Mouse (Mus musculus) midbrain, embryonic 10.5 days (tissue): ENCODE results near the gene Bglap2. TPM values are rescaled to one million over a fixed set of nuclear protein-coding genes. Genes with fewer than 3 reads are reported as not detected.
"Not testable (repeated sequence)": the region's sequence is repeated elsewhere in the genome, so short reads cannot be mapped to it uniquely, and the experiment has no call there.

Source experiments
- DNase-seq: peaks from one replicate; pipeline ENCODE4 v3.0.0-alpha.2; 2017; ENCODE audit warnings: low spot score
- H3K27ac ChIP-seq: fragments of 300-500 bp; sonication (generic); replicated peaks from 2 replicates; pipeline ENCODE4 v1.5.1; 2016; ENCODE audit warnings: mild to moderate bottlenecking
- H3K27me3 ChIP-seq: fragments of 300-500 bp; sonication (generic); 2 replicates; pipeline ENCODE4 v1.6.1; 2016; ENCODE audit warnings: low read depth, mild to moderate bottlenecking; ENCODE audit not compliant: poor library complexity, severe bottlenecking
- H3K36me3 ChIP-seq: fragments of 300-500 bp; sonication (generic); 2 replicates; pipeline ENCODE4 v1.6.1; 2016; ENCODE audit warnings: mild to moderate bottlenecking, moderate library complexity
- H3K4me1 ChIP-seq: fragments of 300-500 bp; sonication (generic); 2 replicates; pipeline ENCODE4 v1.6.1; 2016
- H3K4me3 ChIP-seq: fragments of 300-500 bp; sonication (generic); 2 replicates; pipeline ENCODE4 v1.5.1; 2016; ENCODE audit warnings: mild to moderate bottlenecking, moderate library complexity
- H3K9me3 ChIP-seq: fragments of 300-500 bp; sonication (generic); replicated peaks from 2 replicates; pipeline ENCODE4 v1.6.1; 2016; ENCODE audit warnings: mild to moderate bottlenecking
- WGBS: fragments of 180-500 bp; shearing (Covaris S2); methylation state at CpG from one replicate; pipeline ENCODE4 v1.1.7; 2016; 5-methylcytosine and 5-hydroxymethylcytosine counted together
- polyA plus RNA-seq: library from polyadenylated mRNA; unstranded; fragments of >200 nt; fragmentation: Nextera tagmentation; extraction: Ambion mirVana; gene quantifications from 2 replicates; pipeline ENCODE4 v1.2.1, GENCODE M21; 2016

Gene Bglap2
- not detected in 2 replicates for polyA plus RNA-seq

- H3K27ac ChIP-seq, H3K27me3 ChIP-seq, H3K4me3 ChIP-seq, H3K9me3 ChIP-seq, DNase-seq, H3K36me3 ChIP-seq: not testable (repeated sequence)
- 78% methylated on average over 5 of the region's 5 CpGs for WGBS
- H3K4me1 ChIP-seq = peaks cover 22% of the 10 kb centered on the region
Measured at GRCm38 (mm10) chr3:88378599-88378998, at the start of gene Bglap2. TSS of gene Bglap2 (minus strand) at chr3:88378699.

- WGBS = 90% methylated on average over 4 of the region's 4 CpGs
- Histone ChIP-seq H3K4me3 (no peak overlapping the region), H3K9me3 (no peaks in the 10 kb centered on the region), H3K27me3 (no peaks in the 10 kb centered on the region), H3K4me1 (peaks cover 23% of the 10 kb centered on the region), H3K36me3 (no peaks in the 10 kb centered on the region), H3K27ac (no peak overlapping the region)
- no peak for DNase-seq
Measured at GRCm38 (mm10) chr3:88427342-88427905, 48.9 kb upstream of the Bglap2 start.

- Histone ChIP-seq H3K4me1 (peaks cover 32% of the 10 kb centered on the region), H3K27me3 (no peaks in the 10 kb centered on the region), H3K9me3 (no peaks in the 10 kb centered on the region), H3K4me3 (peak overlapping the region; percentile 80), H3K27ac (peak overlapping the region; percentile 77; the same call in 1 of the 2 replicates), H3K36me3 (peaks cover 8% of the 10 kb centered on the region)
- no peak for DNase-seq
- 86% methylated on average over 10 of the region's 10 CpGs for WGBS
Measured at GRCm38 (mm10) chr3:88425708-88426420, 47.4 kb upstream of the Bglap2 start.

GRCm38 (mm10) chr3:88425330-88425689, 46.8 kb upstream of the Bglap2 start:
- H3K4me3 ChIP-seq = peak overlapping the region; percentile 80
- H3K4me1 ChIP-seq = peaks cover 32% of the 10 kb centered on the region
- no peak for DNase-seq
- H3K27ac ChIP-seq = peak overlapping the region; percentile 77
- H3K36me3 ChIP-seq = peaks cover 13% of the 10 kb centered on the region
- H3K27me3 ChIP-seq = no peaks in the 10 kb centered on the region
- H3K9me3 ChIP-seq = no peaks in the 10 kb centered on the region
- 8% methylated on average over 2 of the region's 2 CpGs for WGBS

GRCm38 (mm10) chr3:88424605-88425329, 46.3 kb upstream of the Bglap2 start, which contains the start of gene Slc25a44:
TSS of gene Slc25a44 (minus strand) at chr3:88425139.
- Histone ChIP-seq H3K4me3 (peak within 1 kb of the TSS; percentile 80), H3K27ac (peak within 1 kb of the TSS; percentile 77), H3K4me1 (peaks cover 32% of the 10 kb centered on the region), H3K27me3 (no peaks in the 10 kb centered on the region), H3K36me3 (peaks cover 19% of the 10 kb centered on the region), H3K9me3 (no peaks in the 10 kb centered on the region)
- WGBS = 1% methylated on average over 35 of the region's 35 CpGs
- peak; percentile 91 for DNase-seq

- H3K9me3 ChIP-seq = no peaks in the 10 kb centered on the region
- no peaks in the 10 kb centered on the region for H3K27me3 ChIP-seq
- 36% methylated on average over 9 of the region's 9 CpGs for WGBS
- H3K27ac ChIP-seq = peak overlapping the region; percentile 35; the same call in 1 of the 2 replicates
- peaks cover 32% of the 10 kb centered on the region for H3K4me1 ChIP-seq
- no peak overlapping the region for H3K4me3 ChIP-seq
- peaks cover 45% of the 10 kb centered on the region for H3K36me3 ChIP-seq
- DNase-seq = no peak
Measured at GRCm38 (mm10) chr3:88422020-88422720, 43.7 kb upstream of the Bglap2 start.

- 95% methylated on average over 19 of the region's 19 CpGs for WGBS
- peaks cover 59% of the 10 kb centered on the region for H3K36me3 ChIP-seq
Measured at GRCm38 (mm10) chr3:88420771-88421170, 42.3 kb upstream of the Bglap2 start.

GRCm38 (mm10) chr3:88418016-88418415, 39.5 kb upstream of the Bglap2 start:
- H3K27me3 ChIP-seq = no peaks in the 10 kb centered on the region
- H3K27ac ChIP-seq = no peak overlapping the region
- peaks cover 84% of the 10 kb centered on the region for H3K36me3 ChIP-seq
- no peak overlapping the region for H3K4me3 ChIP-seq
- peaks cover 13% of the 10 kb centered on the region for H3K4me1 ChIP-seq
- no peak for DNase-seq
- H3K9me3 ChIP-seq = no peaks in the 10 kb centered on the region
- WGBS = 89% methylated on average over 6 of the region's 6 CpGs

More at GRCm38 (mm10) chr3:88420771-88421170, 42.3 kb upstream of the Bglap2 start:
- no peaks in the 10 kb centered on the region for H3K27me3 ChIP-seq
- peaks cover 32% of the 10 kb centered on the region for H3K4me1 ChIP-seq
- no peak for DNase-seq
- no peak overlapping the region for H3K27ac ChIP-seq
- no peak overlapping the region for H3K4me3 ChIP-seq
- no peaks in the 10 kb centered on the region for H3K9me3 ChIP-seq

GRCm38 (mm10) chr3:88415668-88416067, 37.2 kb upstream of the Bglap2 start:
- WGBS = 90% methylated on average over 4 of the region's 4 CpGs
- peaks cover 94% of the 10 kb centered on the region for H3K36me3 ChIP-seq

GRCm38 (mm10) chr3:88412636-88413035, 34.1 kb upstream of the Bglap2 start:
- no peaks in the 10 kb centered on the region for H3K9me3 ChIP-seq
- no peaks in the 10 kb centered on the region for H3K27me3 ChIP-seq
- DNase-seq = no peak
- H3K36me3 ChIP-seq = peaks cover 64% of the 10 kb centered on the region
- 93% methylated on average over 11 of the region's 11 CpGs for WGBS
- no peak overlapping the region for H3K4me3 ChIP-seq
- H3K27ac ChIP-seq = no peak overlapping the region
- H3K4me1 ChIP-seq = peaks cover 29% of the 10 kb centered on the region

More at GRCm38 (mm10) chr3:88415668-88416067, 37.2 kb upstream of the Bglap2 start:
- H3K9me3 ChIP-seq = no peaks in the 10 kb centered on the region
- no peaks in the 10 kb centered on the region for H3K27me3 ChIP-seq
- peaks cover 4% of the 10 kb centered on the region for H3K4me1 ChIP-seq
- H3K27ac ChIP-seq = no peak overlapping the region
- DNase-seq = no peak
- no peak overlapping the region for H3K4me3 ChIP-seq

GRCm38 (mm10) chr3:88411681-88412080, 33.2 kb upstream of the Bglap2 start:
- Histone ChIP-seq H3K9me3 (no peaks in the 10 kb centered on the region), H3K27ac (no peak overlapping the region), H3K4me1 (peaks cover 39% of the 10 kb centered on the region), H3K36me3 (peaks cover 54% of the 10 kb centered on the region), H3K27me3 (no peaks in the 10 kb centered on the region), H3K4me3 (no peak overlapping the region)
- WGBS = 93% methylated on average over 4 of the region's 4 CpGs
- no peak for DNase-seq

GRCm38 (mm10) chr3:88410645-88411031, 32.1 kb upstream of the Bglap2 start:
- Histone ChIP-seq H3K27me3 (no peaks in the 10 kb centered on the region), H3K9me3 (no peaks in the 10 kb centered on the region), H3K27ac (peak overlapping the region; percentile 94), H3K36me3 (peaks cover 44% of the 10 kb centered on the region), H3K4me1 (peaks cover 42% of the 10 kb centered on the region), H3K4me3 (peak overlapping the region; percentile 80)
- 25% methylated on average over 7 of the region's 7 CpGs for WGBS
- no peak for DNase-seq
